Mouse (Mus musculus): ENCODE results near the gene Wdr76.

GRCm38 (mm10) chr2:121574066-121574630 lies 67.6 kb downstream of the Wdr76 start:
- TF ChIP-seq CTCF (IDR thresholded peaks at IDR 0.05; ENCODE audit: insufficient read depth, low read length) (no peak), POLR2A (IDR thresholded peaks at IDR 0.05; ENCODE audit: borderline replicate concordance, extremely low read depth, low read depth, low read length) (no peak)

Measured in lung, adult 2 months (tissue).